Mouse (Mus musculus) urinary bladder, postnatal 25 days (tissue): ENCODE data around the gene Csmd2.

ENCODE experiments used
- DNase-seq: peaks from one replicate; pipeline ENCODE4 v3.0.0; 2022; ENCODE audit warnings: low spot score

Csmd2 gene

DNA sequence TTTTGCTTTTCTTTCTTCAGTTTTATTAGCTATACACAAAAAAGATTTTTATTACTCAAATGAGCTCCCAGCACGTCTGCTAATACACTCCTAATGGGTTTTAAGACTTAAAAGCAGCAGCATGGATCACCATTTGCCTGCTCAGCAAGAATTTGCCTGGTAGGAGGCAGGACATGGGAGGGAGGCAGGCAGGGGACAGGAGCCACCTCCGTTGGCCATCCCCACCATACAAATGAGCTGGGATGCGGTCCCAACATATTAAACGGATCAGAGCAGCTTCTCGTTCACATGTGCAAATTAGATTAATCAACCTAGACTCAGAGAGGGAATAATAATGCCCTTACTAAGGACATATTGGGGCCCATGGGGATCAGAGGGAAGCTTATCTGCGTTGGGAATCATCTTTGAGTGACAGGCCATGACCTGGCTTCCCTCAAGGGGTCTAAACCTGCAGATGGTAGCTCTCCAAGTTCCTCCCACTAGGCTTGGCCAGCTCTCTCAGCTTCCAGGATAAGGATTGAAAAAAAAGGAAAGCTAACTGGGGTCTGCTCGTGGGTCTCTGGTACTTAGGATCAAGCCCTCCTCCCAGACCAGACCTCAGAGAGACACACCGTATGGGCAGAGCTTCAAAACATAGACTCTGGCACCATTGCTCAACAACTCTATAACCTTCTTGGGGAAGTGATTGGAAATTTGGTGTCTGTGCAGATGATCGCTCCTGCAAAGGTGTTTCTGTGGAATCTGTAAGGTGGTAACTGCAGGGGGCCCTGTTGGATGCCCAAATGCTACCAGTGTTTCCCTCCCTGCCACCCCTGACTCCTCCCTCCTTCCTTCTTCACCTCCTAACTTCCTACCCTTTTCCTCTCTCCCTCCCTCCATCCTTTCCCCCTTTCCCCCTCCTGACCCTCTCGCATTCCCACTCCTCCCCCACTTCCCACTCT lies 153.8 kb downstream of the Csmd2 start:
- DNase-seq, result no peak

DNA sequence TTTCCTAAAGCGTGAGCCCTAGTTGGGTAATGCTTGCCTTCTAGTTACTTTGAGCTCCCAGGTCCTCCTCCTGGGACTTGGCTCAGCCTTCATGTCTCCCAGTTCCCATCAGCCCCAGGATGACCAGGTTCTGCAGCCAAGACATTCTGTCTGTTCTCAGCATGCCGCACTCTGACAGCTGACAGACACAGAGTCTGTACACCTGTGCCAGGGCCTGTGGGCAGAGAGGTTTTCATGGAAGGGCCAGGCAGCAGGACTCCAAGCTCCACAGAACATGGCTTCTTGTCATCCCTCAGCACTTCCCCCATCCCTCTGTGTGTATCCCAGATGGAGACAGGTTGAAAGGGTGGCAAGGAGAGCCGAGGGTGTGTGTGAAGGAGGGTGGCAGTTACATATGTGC lies 154.6 kb downstream of the Csmd2 start:
- no peak for DNase-seq

DNA sequence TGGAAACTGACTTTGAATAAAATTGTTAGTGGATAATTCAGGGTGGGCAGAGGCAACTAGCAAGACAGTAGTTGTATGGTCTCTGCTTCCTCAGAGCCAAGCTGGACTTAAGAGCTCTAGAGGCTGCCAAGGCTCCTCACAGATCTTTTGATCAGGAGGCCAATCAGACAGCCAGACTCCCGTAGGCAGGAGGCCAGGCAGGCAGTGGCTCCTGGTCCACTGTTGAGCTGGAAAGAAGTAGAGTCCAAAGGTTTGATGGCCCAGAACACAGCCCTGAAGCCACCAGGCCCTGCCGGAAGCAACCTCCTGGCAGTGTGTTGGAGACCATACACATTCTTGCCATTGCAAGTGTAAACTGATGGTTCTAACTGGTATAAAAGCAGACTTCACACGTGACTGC lies 155.5 kb downstream of the Csmd2 start:
- no peak for DNase-seq

DNA sequence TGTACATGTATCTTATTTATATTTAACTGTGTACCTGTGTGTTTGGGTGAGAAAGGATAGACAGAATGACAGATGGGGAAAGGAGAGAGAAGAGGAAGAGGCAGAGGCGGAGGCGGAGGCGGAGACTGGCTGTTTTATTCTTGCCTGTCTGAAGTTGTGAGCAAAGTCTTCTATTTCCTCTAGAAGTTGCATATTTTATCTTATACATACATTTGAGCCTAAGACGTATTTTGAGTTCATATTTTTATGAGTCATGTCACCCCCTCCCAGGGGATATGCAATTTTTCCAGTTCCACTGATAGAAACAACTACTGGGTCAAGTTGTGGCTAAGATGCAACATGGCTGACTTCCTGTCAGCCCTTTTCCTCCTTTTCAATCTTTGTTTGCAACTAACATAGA lies 161.9 kb downstream of the Csmd2 start:
- DNase-seq, result no peak

DNA sequence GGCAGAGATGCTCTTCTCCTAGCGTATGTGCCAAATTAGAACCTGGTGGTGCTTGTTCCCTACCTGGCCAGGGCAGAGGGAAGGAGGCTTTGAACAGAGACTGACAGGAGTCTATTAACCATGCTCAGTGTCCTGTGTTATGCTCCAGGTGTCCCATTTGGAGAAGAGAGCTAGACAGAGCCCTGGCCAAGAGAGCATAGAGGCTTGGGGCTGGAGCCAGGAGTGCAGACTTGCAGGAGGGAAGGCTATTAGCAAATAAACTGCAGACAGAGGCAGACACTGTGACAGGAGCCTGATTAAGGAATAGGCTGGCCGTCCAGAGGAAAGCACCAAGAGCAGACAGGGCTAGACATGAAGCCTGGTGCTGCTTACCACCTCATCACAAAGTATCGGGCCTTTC lies 164.4 kb downstream of the Csmd2 start:
- DNase-seq, result no peak

DNA sequence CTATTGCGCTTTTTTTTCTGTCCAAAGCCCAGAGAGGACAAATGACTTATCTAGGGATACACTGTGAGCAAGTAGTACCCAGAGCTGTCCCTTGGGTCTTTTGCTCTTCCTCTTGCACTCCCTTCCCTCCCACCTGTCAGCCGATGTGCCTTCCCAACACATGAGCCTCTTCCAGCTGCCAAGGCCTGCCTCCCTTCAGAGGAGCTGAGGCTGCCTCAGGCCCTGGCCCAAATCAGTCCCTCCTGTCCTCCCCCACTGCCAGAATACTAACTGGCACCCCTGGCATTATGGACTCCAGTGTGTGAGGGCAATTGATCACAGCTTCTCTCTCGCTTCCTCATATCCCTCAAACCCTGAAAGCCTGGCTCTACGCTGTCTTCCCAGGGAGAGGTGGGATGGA lies 165.5 kb downstream of the Csmd2 start:
- DNase-seq, result no peak

DNA sequence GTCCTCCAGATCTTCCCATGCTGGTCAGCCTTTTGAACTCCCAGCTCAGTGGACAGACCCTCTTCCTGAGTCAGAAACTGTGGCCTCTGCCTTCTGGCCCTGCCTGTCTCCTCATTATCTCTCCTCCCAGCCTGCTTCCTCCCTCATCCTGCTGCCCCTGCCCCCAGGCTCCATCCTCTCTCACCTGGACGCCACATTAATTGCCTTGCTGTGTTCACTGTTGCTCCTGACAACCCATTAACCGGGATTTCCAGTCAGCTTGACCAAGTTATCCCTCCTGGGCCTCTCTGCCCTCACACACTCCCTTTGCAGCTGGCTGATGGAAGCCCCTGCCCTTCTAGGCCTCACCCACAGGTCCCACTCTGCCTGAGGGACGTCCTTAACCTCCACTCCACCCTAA lies 167.6 kb downstream of the Csmd2 start:
- no peak for DNase-seq

DNA sequence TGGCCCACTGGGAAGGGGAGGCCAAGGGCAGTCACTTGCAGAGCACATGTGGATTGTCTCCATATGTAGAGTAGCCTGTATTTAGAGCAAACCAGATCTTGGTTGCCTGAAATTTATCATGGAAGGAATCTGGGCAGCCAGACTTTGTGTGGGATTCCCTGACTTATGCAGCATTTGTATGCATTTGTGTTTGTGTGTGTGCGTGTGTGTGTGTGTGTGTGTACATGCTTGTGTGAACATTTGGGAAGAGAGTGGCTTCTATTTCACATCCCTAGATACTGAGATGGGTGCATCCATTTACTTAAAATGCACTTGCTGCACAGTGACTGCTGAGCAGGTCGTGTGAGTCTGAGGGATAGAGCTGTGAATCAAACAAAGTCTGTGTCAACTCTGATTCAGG lies 173.0 kb downstream of the Csmd2 start:
- DNase-seq, result no peak

DNA sequence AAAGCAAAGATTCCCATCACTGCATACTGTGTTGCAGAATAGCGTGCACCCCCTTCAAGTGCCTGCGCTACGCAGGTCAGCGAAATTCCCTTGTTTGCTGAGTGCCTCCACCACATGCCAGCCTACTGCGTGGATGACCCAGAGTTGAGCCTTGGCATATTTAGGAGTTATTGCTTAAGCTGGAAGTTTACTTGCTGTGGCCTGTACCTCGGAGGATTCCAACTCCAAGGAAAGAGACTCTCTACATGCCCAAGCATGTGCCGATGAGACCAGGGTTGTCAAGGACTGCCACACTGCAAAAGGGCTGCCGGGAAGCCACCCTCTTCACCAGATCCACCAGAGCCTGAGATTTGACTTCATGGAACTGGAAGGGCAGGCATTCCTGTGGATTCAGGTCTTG lies 182.5 kb downstream of the Csmd2 start:
- DNase-seq, result no peak

DNA sequence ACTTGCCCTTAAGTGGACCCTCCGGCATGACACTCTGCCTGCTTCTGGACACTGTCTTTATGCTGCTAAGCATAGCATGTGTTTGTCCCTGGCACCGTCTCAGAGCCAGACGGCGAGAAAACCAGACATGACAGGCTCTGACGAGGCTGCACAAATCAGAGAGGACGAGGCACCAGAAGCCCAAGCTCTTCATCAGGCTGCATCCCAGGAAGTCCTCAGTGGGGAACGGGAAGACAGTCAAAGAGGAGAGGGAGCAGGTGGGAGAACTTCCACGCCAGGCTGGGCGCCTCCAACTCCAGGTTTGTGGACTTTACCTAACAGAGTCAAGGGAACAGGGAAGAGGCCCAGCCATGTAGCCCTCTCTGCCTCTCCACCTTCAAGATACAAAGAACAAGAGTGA lies 183.6 kb downstream of the Csmd2 start:
- DNase-seq, result no peak

DNA sequence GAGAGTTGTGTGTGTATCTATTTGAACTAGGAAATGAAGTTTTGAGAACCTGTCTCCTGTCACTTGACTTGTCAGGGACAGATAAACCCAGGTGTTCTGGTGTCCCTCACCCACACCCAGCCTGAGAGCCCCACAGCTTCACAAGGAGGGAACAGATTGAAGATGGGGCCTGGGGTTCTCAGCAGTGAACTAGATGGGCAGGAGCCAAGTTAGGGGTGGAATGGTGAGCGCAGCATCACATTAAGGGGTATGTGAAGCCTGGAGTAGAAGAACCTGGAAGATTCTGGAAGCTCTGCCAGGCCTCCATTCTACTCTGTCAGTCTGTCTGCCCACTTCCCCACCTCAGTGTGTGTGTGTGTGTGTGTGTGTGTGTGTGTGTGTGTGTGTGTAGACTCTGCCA lies 184.0 kb downstream of the Csmd2 start:
- no peak for DNase-seq

DNA sequence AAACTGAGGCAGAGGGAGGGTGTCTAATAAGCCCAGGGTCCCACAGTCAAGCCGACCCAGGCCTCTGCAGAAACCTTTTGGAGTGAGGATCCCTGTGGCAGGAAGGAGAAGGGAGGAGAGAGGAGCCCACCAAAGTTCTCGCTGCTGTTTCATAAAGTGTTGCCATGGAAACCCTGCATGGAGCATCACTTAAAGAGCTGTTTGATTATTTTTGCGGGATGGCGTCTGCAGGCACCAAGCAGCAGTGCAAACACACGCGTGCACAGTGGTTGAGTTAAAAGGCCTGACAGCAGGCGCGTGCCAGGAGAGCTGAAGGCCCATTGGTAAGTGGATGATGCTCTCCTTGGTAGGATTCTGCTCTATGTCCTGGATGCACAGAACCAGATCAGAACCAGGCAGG lies 191.3 kb downstream of the Csmd2 start:
- no peak for DNase-seq

DNA sequence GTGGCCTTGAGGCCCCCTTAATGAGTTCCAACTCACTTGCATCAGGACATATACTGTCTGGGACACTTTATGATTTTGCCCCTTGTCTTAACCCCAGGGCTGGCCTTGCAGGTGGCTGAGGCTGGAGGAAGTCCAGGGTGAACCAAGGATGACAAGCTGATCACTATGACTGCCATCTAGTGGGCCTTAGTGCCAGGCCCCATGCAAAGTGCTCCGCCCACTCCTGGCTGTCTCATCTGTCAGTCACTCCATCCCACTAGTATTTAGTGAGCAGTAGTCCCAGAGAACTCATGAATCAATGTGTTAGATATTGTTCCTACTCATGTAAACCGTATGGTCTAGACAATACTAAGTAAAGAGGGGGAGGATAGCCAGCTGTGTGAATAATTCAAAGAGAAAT lies 191.9 kb downstream of the Csmd2 start:
- no peak for DNase-seq

DNA sequence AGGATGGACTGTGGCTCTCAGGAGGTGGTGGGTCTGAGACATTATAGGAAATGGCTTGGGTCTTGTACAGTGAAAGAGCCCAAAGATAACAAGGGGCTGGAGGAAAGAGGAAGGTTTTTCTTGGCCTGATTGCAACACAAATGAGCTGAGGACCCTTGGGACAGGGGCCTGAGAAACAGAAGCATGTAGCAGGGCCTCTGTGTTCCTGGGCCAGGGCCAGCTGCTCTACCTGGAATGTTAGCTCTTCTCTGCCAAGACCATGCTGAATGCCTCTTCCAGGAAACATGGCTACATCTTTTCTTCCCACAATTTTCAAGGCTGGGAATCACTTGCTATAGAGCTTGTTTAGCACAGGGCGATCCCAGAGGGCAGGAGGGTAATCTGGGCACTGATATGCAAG lies 197.1 kb downstream of the Csmd2 start:
- DNase-seq, result no peak

DNA sequence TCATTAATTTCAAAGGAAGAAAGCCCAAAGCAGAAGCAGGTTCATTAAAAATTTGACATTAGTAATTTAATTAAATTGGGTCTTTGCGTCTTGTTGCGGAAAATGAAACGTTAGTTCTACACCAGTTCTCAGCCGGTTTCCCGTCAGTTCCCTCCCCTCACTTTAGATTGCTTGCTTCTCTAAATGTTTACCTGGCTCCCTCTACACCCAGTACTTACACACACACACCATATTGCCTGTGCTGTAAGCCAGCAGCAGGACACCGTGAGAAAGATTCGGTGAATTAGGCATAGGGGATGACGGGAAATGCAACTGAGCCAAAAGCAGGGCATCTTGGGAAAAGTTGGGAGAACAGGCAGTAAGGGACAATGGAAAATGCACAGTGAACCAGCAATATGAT lies 206.8 kb downstream of the Csmd2 start:
- no peak for DNase-seq

DNA sequence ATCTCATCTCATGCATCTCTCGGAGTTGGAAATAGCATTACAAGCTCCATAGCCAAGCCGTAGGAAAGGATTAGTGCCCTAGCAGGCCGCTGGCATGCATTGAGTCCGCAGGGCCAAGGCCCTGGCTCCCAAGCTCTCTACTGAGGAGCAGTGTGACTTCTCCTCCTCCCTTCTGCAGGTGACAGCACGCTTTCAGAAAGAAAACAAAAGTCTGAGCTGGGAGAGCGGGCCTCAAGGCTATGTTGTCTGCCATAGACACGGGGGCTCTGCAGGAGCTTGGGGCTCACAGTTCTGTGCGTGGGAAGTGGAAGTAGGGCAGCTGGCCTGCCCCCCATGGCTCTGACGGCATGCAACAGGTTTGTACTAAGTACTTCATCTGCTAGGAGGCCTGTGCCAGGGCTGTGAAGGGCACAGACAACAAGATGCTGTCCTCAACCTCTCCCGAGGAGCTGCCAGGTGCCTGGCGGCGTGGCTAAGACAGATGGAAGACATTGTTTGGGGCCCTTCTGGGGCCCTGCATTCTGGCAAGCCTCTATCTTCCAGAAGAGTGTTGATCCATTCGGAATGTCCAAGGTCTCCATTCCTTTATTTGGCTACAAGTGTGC lies 230.4 kb downstream of the Csmd2 start:
- DNase-seq, result no peak

DNA sequence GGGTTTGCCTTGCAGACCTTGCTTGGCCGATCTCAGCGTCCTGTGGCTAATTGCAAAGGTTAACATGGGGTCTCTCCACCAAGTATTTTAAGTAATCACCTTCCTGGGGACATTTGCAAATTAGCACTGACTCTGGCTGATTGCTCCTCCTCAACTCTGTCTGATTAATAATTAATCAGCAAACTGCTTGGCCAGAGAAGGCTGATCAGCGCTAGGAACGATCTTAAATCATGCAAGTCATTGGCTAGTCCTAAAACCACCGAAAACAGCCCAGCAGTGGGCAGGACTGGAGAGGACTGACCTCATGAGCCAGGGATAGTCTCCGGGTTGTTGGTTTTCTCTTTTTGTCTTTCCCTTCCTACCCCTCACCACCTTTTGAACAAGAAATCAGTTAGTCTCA lies 236.8 kb downstream of the Csmd2 start:
- no peak for DNase-seq

DNA sequence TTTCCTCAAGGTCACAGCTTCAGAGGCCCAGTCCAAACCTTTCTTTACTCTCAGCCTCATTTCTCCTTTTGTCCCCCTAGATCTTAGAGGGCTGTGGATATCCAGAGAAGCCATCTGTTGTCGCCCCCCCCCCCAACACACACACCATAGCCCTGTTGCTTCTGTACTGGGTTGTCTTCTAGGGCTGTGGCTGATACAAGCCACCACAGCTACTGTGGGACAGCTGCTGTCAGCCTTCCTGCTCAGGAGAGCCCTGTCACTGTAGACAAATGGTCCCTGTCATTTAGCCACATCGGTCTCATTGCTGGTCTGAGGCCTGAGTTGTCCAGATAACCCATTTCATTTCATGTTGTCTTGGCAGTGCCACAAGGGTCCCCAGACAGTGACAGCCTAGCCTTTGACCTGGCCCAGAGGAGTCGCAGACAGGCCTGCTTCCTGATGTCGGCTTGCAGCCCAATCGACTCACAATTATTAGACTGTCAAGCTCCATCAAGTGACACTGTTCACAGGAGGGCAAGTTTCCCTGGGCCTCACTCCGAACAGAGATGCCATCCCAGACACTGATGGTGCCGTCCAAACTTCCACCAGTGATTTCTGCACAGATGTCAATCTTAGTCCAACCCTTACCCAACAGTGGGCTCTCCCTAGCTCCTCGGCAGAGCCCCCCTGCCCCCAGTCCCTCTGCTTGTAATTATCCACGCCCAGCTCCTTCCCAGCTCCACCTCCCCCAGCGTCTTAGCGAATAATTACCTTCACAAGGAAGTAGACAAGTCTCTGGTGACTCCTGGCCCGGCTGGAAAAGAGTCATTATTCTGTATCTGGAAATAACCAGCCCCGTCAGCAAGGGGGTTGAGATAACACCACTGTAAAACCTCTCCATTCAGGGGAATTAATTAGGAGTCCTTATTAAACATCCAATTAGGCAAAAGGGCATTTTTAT lies 240.0 kb downstream of the Csmd2 start:
- no peak for DNase-seq

DNA sequence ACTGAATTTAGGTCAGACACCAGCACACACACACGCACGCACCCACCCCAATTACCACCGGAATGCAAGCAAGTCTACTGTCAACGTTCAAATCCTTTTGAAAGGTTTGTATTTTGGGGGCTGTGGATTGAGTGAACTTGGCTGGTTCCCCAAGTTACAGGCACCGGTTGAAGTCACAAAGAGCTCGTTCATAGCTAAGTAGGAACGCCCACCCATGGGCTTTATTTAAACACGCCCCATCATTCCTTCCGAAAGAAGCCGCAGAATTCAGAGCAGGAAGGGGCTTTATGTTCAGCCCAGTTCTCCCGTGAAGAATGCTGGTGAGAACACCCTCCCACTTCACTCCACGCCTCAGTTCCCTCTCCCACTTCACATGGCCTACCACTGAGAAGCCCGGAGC lies 245.8 kb downstream of the Csmd2 start:
- DNase-seq, result no peak

DNA sequence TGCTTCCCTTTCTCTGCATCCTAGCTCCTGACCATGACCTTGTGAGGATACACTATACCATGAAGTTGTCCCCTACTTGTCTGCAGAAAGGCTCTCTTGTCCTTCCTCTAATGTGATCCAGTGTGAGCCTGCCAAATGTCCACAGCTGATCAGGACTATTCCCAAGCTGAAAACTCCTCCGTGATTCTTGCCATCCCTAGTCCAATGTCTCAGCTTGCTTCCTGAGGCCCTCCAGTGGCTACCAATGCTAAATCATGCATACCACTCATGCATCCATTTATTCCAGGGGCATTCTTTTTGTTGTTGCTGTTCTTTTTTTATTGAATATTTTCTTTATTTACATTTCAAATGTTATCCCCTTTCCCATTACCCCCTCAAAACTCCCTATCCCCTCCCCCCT lies 251.5 kb downstream of the Csmd2 start:
- DNase-seq, result no peak

DNA sequence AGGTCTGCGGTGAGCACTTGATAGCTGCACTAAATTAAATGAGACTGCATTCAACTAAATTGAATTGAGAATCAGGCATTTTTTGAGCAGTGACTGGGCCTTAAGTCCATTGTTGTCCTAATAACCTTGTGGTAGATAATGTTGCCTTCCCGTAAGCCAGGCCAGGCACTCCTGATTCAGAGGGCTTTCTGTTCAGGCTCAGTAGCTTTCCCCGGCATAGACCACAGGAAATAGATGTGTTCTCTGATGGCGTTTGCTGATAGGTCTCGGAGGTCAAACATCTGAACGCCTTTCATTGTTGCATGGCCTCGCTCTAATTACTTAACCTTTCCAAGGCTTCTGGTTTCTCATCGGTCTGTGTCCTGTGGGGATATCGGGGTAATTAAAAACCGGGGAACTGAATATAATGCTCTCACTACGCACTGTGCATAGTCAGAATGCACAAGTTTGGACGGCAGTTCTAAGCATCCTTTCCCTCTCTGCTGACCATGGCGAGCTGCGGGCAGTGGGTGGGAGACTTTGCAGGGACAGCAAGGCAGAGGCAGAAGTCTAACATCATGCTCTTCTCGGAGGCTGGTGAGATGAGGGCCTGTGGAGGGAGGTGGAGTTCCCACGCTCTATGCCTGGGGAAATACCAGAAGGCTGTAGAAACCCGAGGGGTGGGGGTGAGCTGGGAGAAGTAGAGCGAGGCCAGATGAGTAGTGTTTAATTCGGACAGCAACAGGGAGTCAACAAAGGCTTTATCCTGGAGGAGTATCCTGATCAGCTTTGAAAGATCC lies 253.6 kb downstream of the Csmd2 start:
- no peak for DNase-seq

DNA sequence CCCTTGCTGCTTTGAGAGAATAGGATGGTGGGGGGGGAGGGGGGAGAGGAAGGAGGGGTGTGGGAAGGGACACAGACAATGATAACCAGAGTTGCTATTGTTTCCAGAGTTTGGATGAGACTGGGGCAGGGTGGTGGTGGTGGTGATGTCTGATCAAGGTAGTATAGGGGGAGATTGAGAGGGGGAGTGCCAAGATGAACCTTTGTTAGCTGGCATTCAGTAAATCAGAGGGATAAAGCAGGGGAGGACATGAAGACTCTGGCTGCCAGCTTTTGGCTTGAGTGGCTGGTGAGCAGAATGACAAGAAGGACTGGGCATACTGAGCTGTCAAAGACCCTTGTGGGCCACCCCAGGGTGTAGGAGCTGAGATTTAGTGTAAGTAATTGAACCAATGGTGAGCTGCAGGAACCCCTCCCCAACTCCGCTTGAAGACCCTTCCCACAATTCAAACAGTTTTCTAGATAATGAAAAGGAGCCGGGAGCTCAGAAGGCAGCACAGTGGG lies 254.2 kb downstream of the Csmd2 start:
- DNase-seq, result no peak
